Mouse (Mus musculus) kidney, postnatal 14 days (tissue): Measurements from ENCODE around the gene Ehd2.
A peak's percentile ranks its signal among the peaks of the same experiment; 100 is the strongest.
"Not testable (repeated sequence)": the region's sequence is repeated elsewhere in the genome, so short reads cannot be mapped to it uniquely, and the experiment has no call there.

Source experiments
- DNase-seq: peaks from one replicate; pipeline ENCODE4 v3.0.0; 2022; ENCODE audit warnings: mixed read lengths

Ehd2 gene

DNA sequence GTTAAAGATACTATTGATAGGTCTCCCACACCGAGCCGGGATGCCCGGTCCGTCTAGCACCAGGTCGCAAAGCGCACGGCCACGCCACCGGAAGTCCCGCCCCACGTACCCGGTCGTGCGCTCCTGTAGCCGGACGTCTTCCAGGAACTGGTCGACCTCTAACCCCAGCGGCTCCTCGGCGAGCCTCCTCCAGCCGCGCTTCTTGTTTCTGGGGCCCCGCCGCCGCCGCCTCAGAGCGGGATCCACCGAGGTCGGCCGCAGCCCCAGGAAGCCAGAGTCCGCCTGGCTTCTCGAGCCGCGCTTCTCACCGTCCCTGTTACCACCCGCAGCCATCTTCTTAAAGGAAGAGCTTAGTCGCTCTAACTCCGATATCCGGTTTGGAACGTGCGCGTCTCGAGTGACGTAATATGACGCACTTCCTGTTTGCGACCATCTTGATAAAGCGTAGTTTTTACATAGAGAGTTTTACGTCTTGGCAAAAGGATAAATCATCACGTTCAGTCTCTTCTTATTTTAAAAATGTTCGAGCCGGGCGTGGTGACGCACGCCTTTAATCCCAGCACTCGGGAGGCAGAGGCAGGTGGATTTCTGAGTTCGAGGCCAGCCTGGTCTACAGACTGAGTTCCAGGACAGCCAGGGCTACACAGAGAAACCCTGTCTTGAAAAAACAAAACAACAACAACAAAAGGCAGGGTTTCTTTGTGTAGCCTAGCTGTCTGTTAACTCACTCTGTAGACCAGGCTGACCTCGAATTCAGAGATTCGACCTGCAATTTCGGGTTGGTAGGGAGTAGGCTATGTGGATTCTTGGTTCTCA lies 21.4 kb downstream of the Ehd2 start, which contains the start of gene Nop53:
Gene Nop53 (minus strand): TSS at position 354 of the 816 bp plus-strand sequence.
- peak; percentile 96 for DNase-seq

DNA sequence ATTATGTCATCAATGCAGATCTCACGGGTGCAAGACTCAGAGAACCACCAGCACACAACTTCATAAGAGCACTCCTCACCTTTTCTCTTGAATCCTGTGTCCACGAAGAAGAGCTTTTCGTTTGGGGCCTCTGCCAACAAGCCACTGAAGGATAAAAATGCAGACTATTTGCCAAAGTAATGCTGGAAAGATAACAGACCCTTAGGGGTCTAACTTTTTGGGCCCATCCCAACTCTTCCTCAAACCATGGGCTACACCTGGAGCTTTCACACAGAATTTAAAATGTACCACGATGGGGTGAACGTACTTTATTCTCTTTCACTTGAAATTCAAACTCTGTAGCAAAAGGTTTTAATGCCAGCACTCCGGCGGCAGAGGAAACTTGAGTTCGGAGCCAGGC lies 22.2 kb downstream of the Ehd2 start:
- no peak for DNase-seq

DNA sequence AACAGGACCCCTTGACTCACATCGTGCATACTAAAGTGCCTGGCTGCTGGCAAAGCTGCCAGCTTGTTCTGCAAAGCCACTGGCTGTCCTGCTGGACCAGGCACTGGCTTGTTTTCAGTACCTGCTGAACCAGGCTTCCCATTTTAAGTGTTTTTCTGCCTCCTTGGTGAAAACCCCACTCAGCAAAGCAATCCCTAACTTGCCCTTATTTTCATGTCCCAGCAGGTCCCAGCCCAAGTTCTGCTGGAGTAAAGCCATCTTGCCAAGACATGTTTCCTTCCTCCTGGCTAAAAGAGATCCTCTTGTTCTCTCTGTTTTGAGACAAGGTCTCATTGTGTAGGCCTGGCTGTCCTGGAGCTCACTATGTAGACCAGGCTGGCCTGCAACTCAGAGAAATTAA lies 23.1 kb downstream of the Ehd2 start:
- DNase-seq = no peak

DNA sequence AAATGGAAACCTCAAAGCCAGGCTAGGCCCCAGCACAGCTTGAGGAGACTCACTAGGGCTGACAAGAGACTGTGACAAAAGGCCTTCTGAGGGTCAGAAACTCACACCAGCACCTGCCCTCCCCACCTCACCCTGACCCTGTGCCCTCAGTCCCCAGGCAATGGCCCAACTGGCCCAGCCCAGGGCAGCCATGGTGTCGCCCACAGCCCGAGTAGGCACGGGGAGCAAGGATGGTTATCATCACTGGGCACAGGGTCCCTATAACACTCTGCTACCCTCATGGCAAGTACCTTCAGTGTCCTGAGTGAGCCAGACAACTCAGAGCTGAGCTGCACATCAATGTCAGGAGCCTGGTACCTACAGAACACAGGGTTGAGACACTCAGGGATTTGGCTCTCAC lies 28.7 kb downstream of the Ehd2 start:
- DNase-seq = no peak

DNA sequence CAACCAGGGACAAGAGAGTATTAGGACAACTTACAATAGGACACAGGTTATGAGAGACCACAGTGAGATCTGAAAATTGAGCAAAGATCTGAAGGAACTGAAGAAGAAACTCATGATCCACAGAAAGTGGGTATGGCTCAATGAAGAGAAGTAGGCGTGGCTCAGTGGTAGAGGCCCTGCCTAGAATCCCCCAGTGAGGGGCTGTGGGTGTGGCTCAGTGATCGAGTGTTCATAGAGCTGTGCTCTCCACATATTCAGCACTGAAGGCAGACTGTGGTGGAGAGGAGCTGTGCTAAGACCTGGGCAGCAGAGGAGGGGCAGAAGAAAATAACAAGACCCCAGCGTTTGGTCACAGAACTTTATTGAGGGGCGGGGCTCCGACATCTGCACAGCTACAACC lies 29.9 kb downstream of the Ehd2 start:
- DNase-seq = no peak

DNA sequence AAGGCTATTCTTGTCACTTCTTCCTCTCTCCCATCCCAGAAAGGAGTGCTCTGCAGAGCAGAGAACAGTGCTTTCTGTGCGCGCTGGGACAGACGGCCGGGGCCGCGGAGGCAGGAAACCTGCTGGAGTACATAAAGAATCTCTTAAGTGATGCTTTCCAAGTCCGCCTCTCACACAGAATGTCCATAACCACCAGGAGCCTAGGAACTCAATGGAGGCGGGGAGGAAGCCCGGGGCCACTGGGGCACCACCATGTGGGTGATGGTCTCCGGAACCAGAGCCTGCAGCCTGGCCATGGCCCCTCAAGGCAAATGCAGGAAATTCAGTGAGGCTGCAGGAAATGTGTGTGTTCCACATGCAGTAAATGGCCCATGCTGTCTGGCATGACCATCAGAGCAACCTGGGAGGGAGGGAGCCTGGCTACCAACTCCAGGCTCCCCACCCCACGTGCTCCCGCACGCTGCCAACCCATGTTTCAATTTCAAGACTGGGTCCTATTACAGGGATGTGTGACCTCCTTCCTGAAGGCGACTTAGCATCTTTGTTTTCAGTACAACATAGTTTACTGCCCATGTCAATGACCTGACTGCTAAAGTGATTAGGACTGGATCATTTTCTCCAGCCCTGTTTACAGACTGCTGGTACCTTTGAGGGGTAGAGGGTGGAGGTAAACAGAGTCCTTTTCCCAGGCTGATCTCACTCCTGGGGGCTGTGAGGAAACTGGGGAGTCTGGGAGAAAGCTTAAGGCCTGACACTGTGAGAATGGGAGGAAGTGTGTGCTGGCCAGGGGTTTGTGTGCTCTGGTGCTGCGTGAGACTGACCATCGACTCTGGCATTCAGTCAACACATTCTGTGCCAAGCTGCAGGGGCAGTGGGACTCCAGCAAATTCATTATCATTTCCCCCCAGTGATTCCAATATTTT lies 33.7 kb downstream of the Ehd2 start:
- DNase-seq = peak; percentile 52

DNA sequence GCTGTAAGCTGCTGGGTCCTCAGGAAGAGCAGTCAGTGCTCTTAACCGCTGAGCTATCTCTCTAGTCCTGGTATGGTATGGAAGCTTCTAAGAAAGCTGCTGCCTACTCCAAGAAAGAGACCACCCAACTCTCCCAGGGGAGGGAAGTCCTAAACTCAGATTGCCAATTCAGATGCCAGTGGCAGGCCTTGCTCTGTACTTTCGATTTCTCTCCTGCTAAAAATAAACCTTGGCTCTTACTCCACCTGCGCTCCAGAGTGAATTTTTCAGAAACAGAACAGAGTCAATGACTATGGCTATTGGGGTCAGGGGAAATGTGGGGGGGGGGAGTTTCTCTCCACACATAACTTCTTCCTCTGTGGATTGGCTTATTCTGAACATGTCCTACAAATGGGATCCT lies 35.7 kb downstream of the Ehd2 start:
- DNase-seq = no peak

DNA sequence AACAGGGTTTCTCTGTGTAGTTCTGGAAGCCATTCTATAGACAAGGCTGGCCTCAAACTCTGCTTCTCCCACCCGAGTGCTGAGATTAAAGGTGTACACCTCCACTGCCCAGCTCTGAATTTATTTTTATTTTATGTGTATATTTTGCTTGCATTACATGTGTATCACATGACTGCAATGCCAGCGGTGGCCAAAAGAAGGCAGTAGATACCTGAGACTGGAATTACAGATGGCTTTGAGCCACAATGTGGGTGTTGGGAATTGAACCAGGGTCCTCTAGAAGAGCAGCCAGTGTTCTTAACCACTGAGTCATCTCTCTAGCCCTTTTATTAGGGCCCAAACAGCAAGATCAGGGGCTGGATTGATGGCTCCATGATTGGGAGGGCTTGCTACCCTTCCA lies 36.8 kb downstream of the Ehd2 start:
- no peak for DNase-seq

DNA sequence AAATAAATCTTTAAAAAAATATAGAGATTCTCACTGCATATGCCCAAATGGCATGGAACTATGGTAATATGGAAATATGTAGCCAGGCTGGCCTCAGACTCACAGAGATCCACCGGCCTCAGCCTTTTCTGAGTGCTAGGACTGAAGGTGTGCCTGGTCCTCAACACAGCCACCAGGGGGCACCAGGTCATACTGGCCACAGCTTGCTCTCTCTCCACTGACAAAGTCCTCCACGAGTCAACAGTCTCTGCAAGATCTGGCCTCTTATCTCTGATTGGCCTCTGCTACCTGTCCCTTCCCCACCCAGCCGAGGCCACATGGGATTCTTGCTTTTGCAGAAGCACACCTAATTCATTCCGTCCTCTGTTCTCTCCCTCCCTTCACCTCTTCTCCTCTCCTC lies 37.5 kb downstream of the Ehd2 start:
- peak; percentile 65 for DNase-seq

DNA sequence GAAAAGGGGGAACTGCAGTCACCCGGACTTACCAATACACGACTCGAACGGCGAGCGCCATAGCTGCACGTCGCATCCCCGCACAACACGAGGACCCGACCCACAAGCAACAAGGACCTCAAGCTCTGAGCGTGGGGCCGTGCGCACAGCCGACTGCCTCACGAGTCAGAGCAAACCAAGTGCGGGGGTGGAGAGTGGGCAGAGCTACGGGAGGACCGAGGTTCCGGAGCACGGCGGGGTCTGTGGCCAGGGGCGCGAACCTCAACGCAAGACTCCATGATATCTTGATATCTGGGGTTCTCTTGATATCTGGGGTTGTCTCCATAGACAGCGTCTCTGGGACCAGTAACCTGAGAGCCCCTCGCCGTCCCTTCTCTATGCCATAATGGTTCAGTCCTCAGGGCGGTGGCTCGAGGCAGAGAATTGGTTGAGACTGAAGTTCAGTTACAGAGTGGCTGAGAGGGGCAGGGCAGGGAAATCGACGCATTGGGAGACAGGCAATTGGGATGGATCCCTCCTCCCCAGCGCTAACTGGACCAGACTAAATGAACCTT lies 45.1 kb downstream of the Ehd2 start, which contains the start of gene Selenow:
Gene Selenow (minus strand): TSS at position 183 of the 554 bp plus-strand sequence.
- DNase-seq = peak; percentile 91

DNA sequence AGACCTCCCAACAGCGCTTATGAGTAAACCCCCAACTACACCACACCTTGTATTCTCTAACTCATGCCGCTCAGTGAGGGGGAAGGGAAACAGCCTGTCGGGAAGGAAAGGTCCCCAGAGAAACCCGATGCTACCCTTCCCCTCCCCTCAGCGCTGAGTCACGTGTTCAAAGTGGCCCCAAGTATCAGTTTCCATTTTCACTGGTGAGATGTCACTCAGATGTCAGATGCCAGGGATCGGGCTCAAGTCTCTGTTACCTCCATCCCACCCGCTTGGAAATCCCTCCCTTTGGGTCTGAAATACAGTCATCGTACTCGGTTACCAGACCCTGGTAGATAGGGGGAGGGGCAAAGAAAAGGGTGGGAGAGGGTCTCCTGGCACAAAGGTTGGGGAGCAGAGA lies 45.6 kb downstream of the Ehd2 start:
- DNase-seq = no peak

DNA sequence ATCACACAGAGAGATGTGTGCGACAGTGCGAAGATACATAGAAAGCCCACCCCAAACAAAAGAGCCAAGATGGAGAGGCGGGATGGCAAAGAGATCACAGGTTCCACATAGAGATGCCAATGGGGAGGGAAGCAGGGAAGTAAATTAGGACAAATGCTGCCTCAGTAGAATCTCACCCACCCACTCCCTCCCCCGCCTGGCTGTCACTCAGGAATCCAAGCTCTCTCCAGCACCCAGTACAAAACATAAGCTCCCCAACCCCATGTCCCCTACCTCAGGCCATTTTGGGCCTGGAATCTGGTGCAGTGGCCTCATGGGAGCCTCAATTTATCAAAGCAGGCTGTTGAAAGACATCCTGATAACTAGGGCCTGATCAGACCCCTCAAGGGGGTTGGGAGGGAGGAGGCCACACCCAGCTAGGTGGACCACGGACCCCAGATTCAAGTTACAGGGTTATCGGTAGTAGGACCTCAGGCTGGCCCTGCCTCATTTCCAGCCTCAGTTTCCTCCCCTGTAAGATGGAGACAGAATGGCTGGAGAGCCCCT lies 46.6 kb downstream of the Ehd2 start:
- no peak for DNase-seq

DNA sequence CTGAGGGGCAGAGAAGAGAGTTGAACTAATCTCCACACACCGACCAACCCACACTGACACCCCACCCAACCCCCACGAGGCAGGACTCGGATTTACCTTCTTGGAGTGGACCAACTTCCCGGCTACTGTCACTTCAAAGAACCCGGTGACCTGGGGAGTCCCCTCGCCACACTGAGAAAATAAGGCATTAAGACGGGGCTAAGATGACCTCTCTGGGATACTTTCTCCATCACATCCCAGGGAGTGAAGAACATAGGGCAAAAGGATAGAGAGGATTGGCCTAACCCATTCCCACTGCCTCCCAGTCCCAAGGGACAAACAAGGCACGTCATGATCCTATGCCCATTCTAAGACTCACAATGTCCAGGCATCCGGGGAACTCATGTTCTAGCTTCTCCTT lies 47.4 kb downstream of the Ehd2 start:
- no peak for DNase-seq

DNA sequence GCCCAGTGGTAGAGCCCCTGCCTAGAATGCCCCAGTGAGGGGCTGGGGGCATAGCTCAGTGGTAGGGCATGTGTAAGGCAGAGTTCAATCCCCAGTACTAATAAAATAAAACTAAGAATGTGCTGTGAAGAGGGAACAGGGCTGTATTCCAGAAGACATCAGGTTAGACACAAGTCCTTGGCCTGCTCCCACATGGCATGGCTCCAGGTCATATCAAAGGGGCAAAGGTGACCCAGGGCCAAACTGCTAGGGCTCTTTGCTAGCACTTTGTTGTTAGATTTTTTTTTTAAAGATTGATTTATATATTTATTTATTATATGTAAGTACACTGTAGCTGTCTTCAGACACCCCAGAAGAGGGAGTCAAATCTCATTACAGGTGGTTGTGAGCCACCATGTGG lies 49.0 kb downstream of the Ehd2 start:
- no peak for DNase-seq

DNA sequence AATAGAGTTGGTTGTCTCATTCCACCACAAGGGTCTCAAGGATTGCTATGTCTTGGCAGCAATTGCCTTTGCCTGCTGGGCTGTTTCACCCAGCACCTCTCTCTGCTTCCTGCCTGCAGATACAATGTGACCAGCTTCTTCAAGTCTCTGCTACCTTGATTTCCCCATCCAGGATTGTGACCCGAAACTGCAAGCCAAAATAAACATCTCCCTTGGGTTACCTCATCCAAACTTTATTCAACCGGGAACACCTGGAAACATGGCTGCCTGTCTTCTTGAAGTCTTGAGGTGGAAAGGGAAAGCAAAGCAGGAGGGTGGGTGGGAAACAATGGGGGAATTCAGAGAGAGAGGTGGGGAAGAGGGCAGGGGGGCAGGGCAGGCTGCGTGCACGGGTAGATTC lies 50.4 kb downstream of the Ehd2 start:
- no peak for DNase-seq

DNA sequence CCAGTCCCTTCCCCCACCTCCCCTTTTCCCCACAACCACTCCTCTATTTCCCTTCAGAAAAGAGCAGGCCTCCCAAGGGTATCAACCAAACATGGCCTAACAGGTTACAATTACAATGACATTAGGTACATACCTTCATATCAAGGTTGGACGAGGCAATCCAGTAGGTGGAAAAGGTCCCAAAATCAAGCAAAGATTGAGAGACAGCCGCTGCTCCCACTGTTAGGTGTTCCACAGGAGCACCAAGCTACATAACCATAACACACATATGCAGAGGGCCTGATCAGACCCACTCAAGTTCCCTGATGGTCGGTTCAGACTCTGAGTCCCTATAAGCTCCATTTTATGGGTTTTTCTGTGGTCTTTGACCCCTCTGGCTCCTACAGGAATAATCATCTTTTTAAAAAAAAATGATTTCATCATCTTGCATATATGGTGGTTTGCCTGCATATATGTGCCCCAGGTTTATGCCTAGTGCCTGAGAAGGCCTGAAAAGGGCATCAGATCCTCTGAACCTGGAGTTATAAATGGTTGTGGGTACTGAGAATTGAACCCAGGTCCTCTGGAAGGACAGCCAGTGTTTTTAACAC lies 51.1 kb downstream of the Ehd2 start:
- DNase-seq = no peak

DNA sequence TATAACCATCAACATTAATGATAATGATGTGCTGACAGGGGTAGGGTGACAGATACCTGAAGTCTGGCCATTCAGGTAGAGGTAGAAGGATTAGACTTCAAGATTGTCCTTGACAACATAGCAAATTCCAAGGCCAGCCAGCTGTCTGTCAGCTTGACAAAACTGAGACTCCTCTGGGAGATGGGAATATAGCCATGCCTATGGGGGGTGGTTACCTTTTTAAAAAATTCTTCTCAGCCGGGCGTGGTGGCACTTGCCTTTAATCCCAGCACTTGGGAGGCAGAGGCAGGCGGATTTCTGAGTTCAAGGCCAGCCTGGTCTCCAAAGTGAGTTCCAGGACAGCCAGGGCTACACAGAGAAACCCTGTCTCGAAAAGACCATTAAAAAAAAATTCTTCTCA lies 51.7 kb downstream of the Ehd2 start:
- DNase-seq = not testable (repeated sequence)

DNA sequence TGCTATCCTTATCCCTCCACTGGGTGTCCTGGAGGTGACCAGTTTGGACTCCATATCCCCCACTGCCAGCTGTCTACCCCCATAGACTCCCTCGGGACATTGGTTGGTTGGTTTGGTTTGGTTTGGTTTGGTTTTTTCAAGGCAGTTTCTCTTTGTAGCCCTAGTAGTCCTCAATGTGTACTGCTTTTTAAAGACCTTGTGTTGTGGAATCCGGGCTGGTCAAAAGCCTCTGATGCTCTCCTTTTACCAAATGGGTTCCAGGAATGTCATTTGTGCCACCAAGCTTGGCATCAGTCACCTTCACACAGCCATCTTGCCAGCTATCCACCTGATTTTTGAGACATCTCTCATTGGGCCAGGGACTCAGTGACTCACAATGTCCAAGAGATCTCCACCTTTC lies 52.6 kb downstream of the Ehd2 start:
- DNase-seq = no peak

DNA sequence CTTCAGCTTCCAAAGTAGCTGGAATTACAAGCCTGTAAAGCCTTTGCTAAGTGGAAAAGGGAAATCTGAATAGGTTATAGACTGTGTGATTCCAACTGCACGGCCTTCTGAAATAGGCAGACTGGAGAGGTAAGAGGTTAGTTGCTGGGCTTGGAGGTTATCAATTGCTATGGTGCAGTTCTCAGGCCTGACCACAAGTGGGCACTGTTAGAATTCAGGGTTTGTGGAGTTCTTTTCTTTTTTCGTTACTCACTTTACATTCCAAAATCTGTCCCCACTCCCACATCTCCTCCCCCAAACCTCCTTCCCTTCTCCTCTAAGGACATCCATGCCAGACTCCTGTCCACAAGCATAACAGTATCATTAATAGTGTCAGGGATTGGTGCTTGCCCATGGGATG lies 53.1 kb downstream of the Ehd2 start:
- peak; percentile 33 for DNase-seq

DNA sequence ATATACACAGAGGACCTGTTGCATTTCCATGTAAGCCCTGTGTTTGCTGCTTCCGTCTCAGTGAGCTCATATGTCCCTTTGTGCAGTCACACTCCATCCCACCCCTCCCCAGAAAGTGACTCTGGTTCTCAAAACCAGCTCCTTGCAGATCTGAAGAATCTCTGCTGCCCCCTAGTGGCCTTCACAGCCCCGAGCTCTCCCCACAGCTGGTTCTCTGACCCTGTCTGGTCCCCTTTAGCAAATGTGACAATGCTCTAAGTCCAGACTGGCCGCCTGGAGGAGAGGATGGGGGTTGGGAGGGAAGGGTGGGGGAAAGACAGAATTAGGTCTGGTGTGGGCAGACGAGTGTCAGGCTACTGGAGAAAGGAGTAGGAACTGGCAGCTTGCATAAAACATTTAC lies 55.2 kb downstream of the Ehd2 start:
- DNase-seq = peak; percentile 74

DNA sequence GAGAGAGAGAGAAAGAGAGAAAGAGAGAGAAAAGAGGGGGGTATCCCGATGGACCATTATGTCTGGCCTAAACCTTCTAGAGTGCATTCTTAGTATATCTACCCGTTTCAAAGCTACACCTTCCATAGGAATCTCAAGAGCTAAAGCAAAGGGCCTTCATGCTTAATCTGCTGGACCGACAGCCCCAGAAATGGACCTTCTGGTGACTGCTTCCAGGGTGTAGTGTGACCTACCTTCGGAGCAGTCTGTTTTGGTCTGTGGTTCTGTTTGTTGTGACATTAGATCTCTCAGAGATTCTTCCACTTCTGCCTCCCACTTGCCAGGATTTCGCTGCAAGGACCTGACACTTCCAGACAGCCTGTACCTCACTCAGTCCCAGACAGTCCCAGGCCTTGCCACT lies 56.8 kb downstream of the Ehd2 start:
- DNase-seq = no peak

DNA sequence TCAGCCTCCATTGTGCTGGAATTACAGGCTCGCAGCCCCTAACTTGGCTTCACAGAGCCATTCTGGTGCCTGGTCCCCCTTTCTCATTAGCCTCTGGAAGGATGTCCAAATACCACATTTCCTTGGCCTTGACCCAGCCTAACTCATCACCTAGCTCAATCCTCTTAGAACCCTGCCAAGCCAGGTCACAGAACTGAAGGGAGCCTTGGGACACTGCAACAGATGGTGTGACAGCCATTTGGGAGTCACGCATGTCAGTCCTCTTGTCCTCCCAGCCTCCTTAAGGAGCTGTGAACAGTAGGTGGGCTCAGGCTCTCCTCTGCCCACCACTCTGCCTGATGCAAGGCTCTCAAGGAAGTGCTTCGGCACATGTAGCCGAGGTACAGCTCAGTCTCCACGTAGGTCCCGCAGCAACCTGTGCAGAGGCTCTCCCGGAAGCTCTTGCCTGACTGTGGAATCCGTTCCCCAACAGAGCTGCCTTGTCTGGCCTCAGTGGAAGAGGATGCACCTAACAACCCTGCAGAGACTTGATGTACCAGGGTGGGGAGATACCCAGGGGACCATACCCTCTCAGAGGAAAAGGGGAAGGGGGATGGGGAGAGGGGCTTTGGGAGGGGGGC lies 59.3 kb downstream of the Ehd2 start:
- no peak for DNase-seq
